8 mouse cellular contexts compared by ENCODE assay signal in the genomic region with DNA sequence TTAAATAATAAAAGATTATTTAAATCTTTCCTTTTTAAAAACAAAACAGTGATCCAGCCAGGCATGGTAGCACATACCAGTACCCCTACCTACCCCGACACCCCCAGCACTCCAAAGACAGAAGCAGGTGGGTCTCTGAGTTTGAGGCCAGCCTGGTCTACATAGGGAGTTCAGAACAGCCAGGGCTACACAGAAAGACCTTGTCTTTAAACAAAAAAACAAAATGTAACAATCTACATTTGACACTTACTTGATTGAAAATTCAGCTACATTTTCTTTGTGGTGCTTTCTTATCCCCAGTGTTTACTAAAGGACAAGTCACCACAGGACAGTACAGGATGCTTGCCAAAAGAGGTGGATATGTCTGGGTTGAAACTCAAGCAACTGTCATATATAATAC. TPM values are rescaled to one million over a fixed set of nuclear protein-coding genes. Genes with fewer than 3 reads are reported as not detected.
DNase-seq lines count a peak whose midpoint lies in the region; ATAC-seq lines count a peak whose summit lies in the region.

Gene Gm49321 (plus strand): TSS at position 301 of the 400 bp plus-strand sequence.

- H3K9me3 ChIP-seq in neural tube, embryonic 12.5 days, result no peaks in the 10 kb centered on the region

- no peak within 1 kb of the TSS for H3K4me2 ChIP-seq in neural tube, embryonic 12.5 days (replicated peaks)

- ATAC-seq in inflammation-experienced regulatory T-cells, adult 6 months, result no peak
- no peak for ATAC-seq in neural tube, embryonic 12.5 days (ENCODE audit: low FRiP score, low read depth)

- H3K4me3 ChIP-seq in neural tube, embryonic 12.5 days, result no peak within 1 kb of the TSS

- H3K9ac ChIP-seq in neural tube, embryonic 12.5 days, result no peak within 1 kb of the TSS

- no peaks in the 10 kb centered on the region for H3K4me1 ChIP-seq in neural tube, embryonic 12.5 days

- H3K27me3 ChIP-seq in neural tube, embryonic 12.5 days (replicated peaks), result no peaks in the 10 kb centered on the region

- DNase-seq in adrenal gland, postnatal 25 days, result no peak
- DNase-seq in adrenal gland, adult 2 months, result no peak
- DNase-seq in left cerebral cortex, adult 8-10 months (ENCODE audit: low spot score in 2 of 2), result no peak
- DNase-seq in left cerebral cortex, postnatal 4 days, result no peak
- no peak for DNase-seq in adrenal gland, adult 18-20 months (ENCODE audit: low spot score in 2 of 2)
- no peak for DNase-seq in urinary bladder, adult 18-20 months (ENCODE audit: low spot score in 2 of 2)

- intact Hi-C loops in left cerebral cortex, postnatal 4 days (cut with DNase I), result loop anchor here (10.0 kb wide), 1 partner anchor 233 kb away; no protein-coding TSS in a partner anchor

- WGBS in neural tube, embryonic 12.5 days, result 94% methylated on average over 1 of the region's 1 CpGs

- peaks cover 57% of the 10 kb centered on the region for H3K36me3 ChIP-seq in neural tube, embryonic 12.5 days

- H3K27ac ChIP-seq in neural tube, embryonic 12.5 days, result no peak within 1 kb of the TSS

RNA-seq across cellular contexts. Expression of gene Gm49321, which starts in this region (rescaled TPM):
- 5.8 and 11.0 TPM in 2 replicates for total RNA-seq in adrenal gland, postnatal 25 days (2021)
- total RNA-seq in adrenal gland, adult 2 months (2021), result 1 to 10 TPM; 5.6 to 7.4 TPM
- not detected in 2 replicates for polyA plus RNA-seq in adrenal gland, adult 2 months (2012; rRNA removed)
- total RNA-seq in left cerebral cortex, adult 8-10 months (2022), result 10 to 100 TPM in 3 of 4 experiments, 1 to 10 TPM in 1; 8.3 to 16.2 (median 13.5) TPM
- total RNA-seq in left cerebral cortex, postnatal 4 days (2021), result 10 to 100 TPM in 1 of 2 experiments, 1 to 10 TPM in 1; 7.6 to 16.7 TPM
- polyA plus RNA-seq in inflammation-experienced regulatory T-cells, adult 6 months (2017; shearing (Covaris generic)), result 10 to 100 TPM; 12.6 to 21.2 (median 13.8) TPM
- polyA plus RNA-seq in neural tube, embryonic 12.5 days (2016; fragmentation: Nextera tagmentation; extraction: Ambion mirVana), result 15.8 and 17.7 TPM in 2 replicates
- 1 to 10 TPM; 6.5 to 9.2 TPM for total RNA-seq in adrenal gland, adult 18-20 months (2021)

Comparison
In these comparisons a context has a peak if more than half of its experiments do, and no peak if none do; other contexts are left out.
1. RNA of gene Gm49321 (polyA plus RNA-seq): 15.8 to 17.7 TPM in neural tube, embryonic 12.5 days and 12.6 to 21.2 TPM in inflammation-experienced regulatory T-cells, adult 6 months; not detected in adrenal gland, adult 2 months; every median in the first group is over 10 times any median in the second.